Mouse (Mus musculus) stomach, embryonic 16.5 days (tissue): ENCODE measurements around the gene Fntb. TPM values are rescaled to one million over a fixed set of nuclear protein-coding genes. Genes with fewer than 3 reads are reported as not detected.

ENCODE experiments used
- ATAC-seq: fragments of 200-750 bp; cut with Nextera tagmentation; 2 replicates; pipeline ENCODE4 v1.8.0; 2017; ENCODE audit warnings: moderate number of reproducible peaks, moderate TSS enrichment; ENCODE audit not compliant: insufficient read depth, low FRiP score
- H3K27ac ChIP-seq: fragments of 300-500 bp; sonication (generic); 2 replicates; pipeline ENCODE4 v1.5.1; 2014; ENCODE audit warnings: low read length
- H3K27me3 ChIP-seq: fragments of 300-500 bp; sonication (generic); 2 replicates; pipeline ENCODE4 v1.6.1; 2014; ENCODE audit warnings: low read length, control low read depth, mixed read lengths; ENCODE audit not compliant: control insufficient read depth, insufficient read depth
- H3K36me3 ChIP-seq: fragments of 300-500 bp; sonication (generic); 2 replicates; pipeline ENCODE4 v1.6.1; 2014; ENCODE audit warnings: low read length; ENCODE audit not compliant: control insufficient read depth, insufficient read depth
- H3K4me1 ChIP-seq: fragments of 300-500 bp; sonication (generic); 2 replicates; pipeline ENCODE4 v1.6.1; 2014; ENCODE audit warnings: low read length, control low read depth, mixed read lengths; ENCODE audit not compliant: control insufficient read depth, insufficient read depth
- H3K4me2 ChIP-seq: fragments of 300-500 bp; sonication (generic); 2 replicates; pipeline ENCODE4 v1.6.1; 2014; ENCODE audit warnings: low read depth, low read length, mixed read lengths
- H3K4me3 ChIP-seq: fragments of 300-500 bp; sonication (generic); replicated peaks from 2 replicates; pipeline ENCODE4 v1.5.1; 2014; ENCODE audit warnings: mild to moderate bottlenecking, low read length
- H3K9ac ChIP-seq: fragments of 300-500 bp; sonication (generic); 2 replicates; pipeline ENCODE4 v1.6.1; 2014; ENCODE audit warnings: low read length
- H3K9me3 ChIP-seq: fragments of 300-500 bp; sonication (generic); replicated peaks from 2 replicates; pipeline ENCODE4 v1.6.1; 2016; ENCODE audit warnings: low read length, control low read depth; ENCODE audit not compliant: control insufficient read depth
- WGBS: fragments of 180-500 bp; shearing (Covaris S2); extraction: QIAGEN DNeasy Blood & Tissue Kit; methylation state at CpG from one replicate; pipeline ENCODE4 v1.1.7; 2014; 5-methylcytosine and 5-hydroxymethylcytosine counted together
- polyA plus RNA-seq: library from polyadenylated mRNA; unstranded; fragments of >200 nt; fragmentation: Nextera tagmentation; extraction: Ambion mirVana; gene quantifications from 2 replicates; pipeline ENCODE4 v1.2.1, GENCODE M21; 2015

Fntb gene
- polyA plus RNA-seq, 1 experiment from 2014 or later = 34.4 TPM

GRCm38 (mm10) chr12:76863651-76864050 is 98.3 kb downstream of the Fntb start:
- ATAC-seq = no peak
- 77% methylated on average over 11 of the region's 11 CpGs for WGBS
- no peaks in the 10 kb centered on the region for H3K9me3 ChIP-seq
- 0 out of 2 replicates have a peak, but pooled peaks cover 4% of the 10 kb centered on the region for H3K36me3 ChIP-seq
- no peak overlapping the region for H3K4me3 ChIP-seq
- no peak overlapping the region for H3K4me2 ChIP-seq
- H3K27ac ChIP-seq = no peak overlapping the region
- H3K4me1 ChIP-seq = no peaks in the 10 kb centered on the region
- H3K27me3 ChIP-seq = no peaks in the 10 kb centered on the region
- H3K9ac ChIP-seq = no peak overlapping the region

- 91% methylated on average over 13 of the region's 13 CpGs for WGBS
- Histone ChIP-seq H3K4me1 (no peaks in the 10 kb centered on the region), H3K4me3 (no peak overlapping the region), H3K27ac (no peak overlapping the region), H3K4me2 (no peak overlapping the region), H3K36me3 (0 out of 2 replicates have a peak, but pooled peaks cover 4% of the 10 kb centered on the region), H3K9me3 (no peaks in the 10 kb centered on the region), H3K9ac (no peak overlapping the region), H3K27me3 (no peaks in the 10 kb centered on the region)
- ATAC-seq = no peak
Measured at GRCm38 (mm10) chr12:76865266-76865665, 99.9 kb downstream of the Fntb start.

GRCm38 (mm10) chr12:76867586-76868280 is 102.3 kb downstream of the Fntb start:
- H3K27me3 ChIP-seq = no peaks in the 10 kb centered on the region
- H3K4me2 ChIP-seq = no peak overlapping the region
- 0 out of 2 replicates have a peak, but pooled peaks cover 3% of the 10 kb centered on the region for H3K36me3 ChIP-seq
- no peaks in the 10 kb centered on the region for H3K4me1 ChIP-seq
- H3K4me3 ChIP-seq = no peak overlapping the region
- H3K9me3 ChIP-seq = no peaks in the 10 kb centered on the region
- peak overlapping the region; percentile 18; the same call in 1 of the 2 replicates for H3K9ac ChIP-seq
- ATAC-seq = peak; percentile 69; the same call in 1 of the 2 replicates
- 54% methylated on average over 10 of the region's 10 CpGs for WGBS
- peak overlapping the region; percentile 58 for H3K27ac ChIP-seq

GRCm38 (mm10) chr12:76868463-76869198 is 103.2 kb downstream of the Fntb start:
- WGBS = 69% methylated on average over 14 of the region's 14 CpGs

GRCm38 (mm10) chr12:76869561-76869960 is 104.2 kb downstream of the Fntb start:
- ATAC-seq = no peak
- Histone ChIP-seq H3K36me3 (no peaks in the 10 kb centered on the region), H3K4me3 (no peak overlapping the region), H3K4me1 (no peaks in the 10 kb centered on the region), H3K27ac (no peak overlapping the region), H3K27me3 (no peaks in the 10 kb centered on the region), H3K9me3 (no peaks in the 10 kb centered on the region), H3K4me2 (no peak overlapping the region), H3K9ac (no peak overlapping the region)
- 84% methylated on average over 7 of the region's 7 CpGs for WGBS

More at GRCm38 (mm10) chr12:76868463-76869198, 103.2 kb downstream of the Fntb start:
- Histone ChIP-seq H3K9me3 (no peaks in the 10 kb centered on the region), H3K27ac (no peak overlapping the region), H3K36me3 (no peaks in the 10 kb centered on the region), H3K9ac (no peak overlapping the region), H3K4me2 (no peak overlapping the region), H3K4me1 (no peaks in the 10 kb centered on the region), H3K4me3 (no peak overlapping the region), H3K27me3 (no peaks in the 10 kb centered on the region)
- no peak for ATAC-seq

GRCm38 (mm10) chr12:76872767-76873316 is 107.5 kb downstream of the Fntb start:
- Histone ChIP-seq H3K4me2 (no peak overlapping the region), H3K27ac (no peak overlapping the region), H3K27me3 (no peaks in the 10 kb centered on the region), H3K4me3 (no peak overlapping the region), H3K9me3 (no peaks in the 10 kb centered on the region), H3K9ac (no peak overlapping the region), H3K4me1 (no peaks in the 10 kb centered on the region), H3K36me3 (0 out of 2 replicates have a peak, but pooled peaks cover 5% of the 10 kb centered on the region)
- ATAC-seq = no peak
- WGBS = 72% methylated on average over 7 of the region's 7 CpGs

GRCm38 (mm10) chr12:76874826-76875225 is 109.4 kb downstream of the Fntb start:
- H3K4me2 ChIP-seq = no peak overlapping the region
- H3K4me3 ChIP-seq = no peak overlapping the region
- ATAC-seq = no peak
- no peaks in the 10 kb centered on the region for H3K27me3 ChIP-seq
- no peaks in the 10 kb centered on the region for H3K4me1 ChIP-seq
- H3K36me3 ChIP-seq = 0 out of 2 replicates have a peak, but pooled peaks cover 5% of the 10 kb centered on the region
- no peak overlapping the region for H3K27ac ChIP-seq
- 55% methylated on average over 9 of the region's 9 CpGs for WGBS
- no peak overlapping the region for H3K9ac ChIP-seq
- no peaks in the 10 kb centered on the region for H3K9me3 ChIP-seq

GRCm38 (mm10) chr12:76879242-76879641 is 113.9 kb downstream of the Fntb start:
- WGBS = 6% methylated on average over 5 of the region's 5 CpGs
- Histone ChIP-seq H3K4me3 (no peak overlapping the region), H3K9me3 (no peaks in the 10 kb centered on the region), H3K27ac (no peak overlapping the region), H3K4me1 (no peaks in the 10 kb centered on the region), H3K9ac (no peak overlapping the region), H3K27me3 (no peaks in the 10 kb centered on the region), H3K4me2 (no peak overlapping the region), H3K36me3 (0 out of 2 replicates have a peak, but pooled peaks cover 5% of the 10 kb centered on the region)
- no peak for ATAC-seq

- H3K27ac ChIP-seq = no peak overlapping the region
- H3K9ac ChIP-seq = no peak overlapping the region
- no peak overlapping the region for H3K4me3 ChIP-seq
- ATAC-seq = no peak
- no peak overlapping the region for H3K4me2 ChIP-seq
- WGBS = 86% methylated on average over 4 of the region's 4 CpGs
- 0 out of 2 replicates have a peak, but pooled peaks cover 5% of the 10 kb centered on the region for H3K36me3 ChIP-seq
- H3K9me3 ChIP-seq = no peaks in the 10 kb centered on the region
- H3K27me3 ChIP-seq = no peaks in the 10 kb centered on the region
- no peaks in the 10 kb centered on the region for H3K4me1 ChIP-seq
Measured at GRCm38 (mm10) chr12:76880131-76880530, 114.7 kb downstream of the Fntb start.
